Mouse (Mus musculus) liver, adult (tissue): Measurements from ENCODE around the gene Itgae.

Experiments
- GATA4 ChIP-seq: IDR thresholded peaks from 2 replicates; pipeline ENCODE4 v1.6.1; 2014; ENCODE audit warnings: mild to moderate bottlenecking, low read length; ENCODE audit not compliant: insufficient replicate concordance

The Itgae gene

GRCm38 (mm10) chr11:73109941-73110340 is 19.6 kb downstream of the Itgae start:
- TF ChIP-seq GATA4 = no peak

DNA sequence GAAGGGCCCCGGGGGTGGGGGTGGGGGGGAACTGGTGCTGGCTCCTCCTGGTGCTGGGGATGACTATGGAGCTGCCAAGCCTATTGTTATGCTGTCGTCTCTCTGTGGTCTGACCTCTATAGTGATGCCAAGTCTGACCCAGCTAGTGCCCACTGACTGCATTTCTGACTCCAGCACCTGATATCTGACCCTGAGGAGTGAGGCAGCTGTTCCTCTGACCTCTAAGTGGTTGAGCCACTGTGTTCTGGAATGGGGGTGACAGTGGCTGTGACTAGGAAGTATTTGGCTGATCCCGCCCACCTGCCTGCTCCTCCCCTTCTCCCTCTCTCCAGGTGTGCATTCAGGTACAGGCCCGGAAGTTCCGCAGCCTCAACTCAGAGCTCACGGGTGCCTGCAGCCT is 21.0 kb downstream of the Itgae start:
- TF ChIP-seq GATA4 = no peak

DNA sequence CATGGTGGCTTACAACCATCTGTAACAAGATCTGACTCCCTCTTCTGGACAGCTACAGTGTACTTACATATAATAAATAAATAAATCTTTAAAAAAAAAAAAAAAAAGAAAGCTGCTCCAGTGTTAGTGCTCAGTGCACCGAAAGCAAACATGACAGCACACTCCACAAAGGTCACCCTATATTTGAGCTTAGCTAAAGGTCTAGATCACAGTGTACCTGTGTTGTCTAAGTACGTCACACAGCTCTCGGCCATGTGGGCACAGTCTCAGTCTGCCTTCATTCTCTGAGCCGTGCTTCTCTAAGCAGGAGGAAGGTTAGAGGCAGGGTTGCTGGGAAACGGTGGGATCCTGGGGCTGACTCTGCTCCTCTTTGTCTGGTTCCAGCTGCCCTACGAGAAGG is 36.1 kb downstream of the Itgae start:
- no peak for TF ChIP-seq GATA4

- TF ChIP-seq GATA4 = no peak
Observed at GRCm38 (mm10) chr11:73131020-73131419, 40.6 kb downstream of the Itgae start.

- no peak for TF ChIP-seq GATA4
Observed at GRCm38 (mm10) chr11:73132999-73133398, 42.6 kb downstream of the Itgae start.

DNA sequence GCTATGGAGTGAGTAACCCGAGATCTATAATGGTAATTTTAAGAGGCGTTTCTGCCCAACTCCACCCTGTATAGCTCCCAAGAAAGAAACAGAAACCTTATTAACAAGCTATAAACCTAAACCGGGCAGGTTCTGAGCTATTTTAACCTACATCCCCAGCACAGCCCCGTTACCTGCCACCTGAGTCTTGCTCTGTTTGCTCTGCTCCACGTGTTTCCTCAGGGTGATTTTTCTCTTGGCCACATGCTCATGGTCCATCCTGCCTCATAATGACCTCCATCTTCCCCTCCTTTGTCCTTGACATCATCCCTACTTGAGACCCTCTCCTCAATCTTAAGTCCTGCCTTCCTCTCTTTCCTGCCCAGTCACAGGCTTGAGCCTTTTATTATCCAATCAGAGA is 43.8 kb downstream of the Itgae start:
- no peak for TF ChIP-seq GATA4

DNA sequence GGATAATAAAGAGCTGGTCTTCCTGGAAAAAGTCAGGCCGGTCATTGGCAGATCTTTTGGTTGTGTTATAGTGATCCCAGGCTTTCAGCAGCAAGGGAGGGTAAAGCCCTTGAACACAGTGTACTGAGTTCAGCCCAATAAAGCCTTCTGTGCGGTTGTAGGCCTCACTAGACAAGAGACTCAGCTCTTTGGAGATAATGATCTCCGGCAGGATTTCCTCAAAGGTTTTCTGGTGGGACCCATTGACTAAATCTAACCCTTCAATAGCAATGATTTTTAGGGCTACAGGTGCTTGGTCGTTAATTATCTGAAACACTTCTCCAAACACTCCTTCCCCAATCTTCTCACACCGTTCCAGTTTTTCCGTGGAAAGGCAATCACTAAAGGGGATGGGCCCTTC is 46.2 kb downstream of the Itgae start:
- TF ChIP-seq GATA4 = no peak

- TF ChIP-seq GATA4 = no peak
Observed at GRCm38 (mm10) chr11:73137116-73137515, 46.7 kb downstream of the Itgae start.

DNA sequence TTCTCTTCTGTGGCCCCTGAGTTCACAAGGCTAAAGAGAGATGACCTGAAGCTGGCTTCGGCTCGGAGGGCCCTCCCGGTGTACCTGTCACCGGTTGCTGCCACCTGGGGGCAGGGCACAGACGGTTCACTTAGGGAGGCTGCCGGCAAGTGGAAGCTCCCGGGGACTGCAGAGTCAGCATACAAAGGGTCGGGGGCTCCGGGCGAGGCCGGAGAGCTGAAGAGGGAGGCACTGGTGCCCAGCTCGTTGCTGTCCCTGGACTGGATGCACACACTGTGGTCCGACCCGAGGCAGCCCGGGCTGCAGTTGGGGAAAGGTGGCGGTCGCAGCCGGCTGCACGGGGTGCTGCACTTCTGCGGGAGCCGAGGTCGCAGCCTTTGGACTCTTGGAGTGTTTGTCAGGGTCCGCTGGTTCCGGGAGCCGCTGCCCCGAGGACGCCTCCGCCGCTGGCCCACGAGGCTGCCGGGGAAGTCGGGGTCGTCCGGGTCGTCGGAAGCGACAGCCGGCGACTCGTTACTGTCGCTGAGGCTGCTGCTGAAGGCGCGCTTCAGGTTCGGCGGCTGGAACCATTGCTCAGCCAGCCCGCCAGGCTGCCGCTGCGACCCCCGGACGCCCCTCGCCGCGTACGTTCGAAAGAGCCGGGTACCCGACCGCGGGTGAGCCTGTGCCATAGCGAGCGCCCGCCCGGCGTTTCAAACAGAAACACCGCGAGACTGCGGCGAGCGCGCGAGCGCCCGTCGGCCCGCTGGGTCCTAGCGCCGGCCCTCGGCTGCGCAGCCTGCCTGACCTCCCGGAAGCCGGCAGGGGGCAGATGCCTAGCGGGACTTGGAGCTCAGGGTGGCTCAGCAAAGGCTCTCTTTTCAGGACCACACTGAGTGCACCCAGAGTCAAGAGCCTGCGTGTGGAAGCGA is 47.5 kb downstream of the Itgae start, which contains the start of gene Haspin:
TSS of gene Haspin (minus strand) at position 704 of the 911 bp plus-strand sequence.
- TF ChIP-seq GATA4 = no peak; the same call in 1 of the 2 replicates

DNA sequence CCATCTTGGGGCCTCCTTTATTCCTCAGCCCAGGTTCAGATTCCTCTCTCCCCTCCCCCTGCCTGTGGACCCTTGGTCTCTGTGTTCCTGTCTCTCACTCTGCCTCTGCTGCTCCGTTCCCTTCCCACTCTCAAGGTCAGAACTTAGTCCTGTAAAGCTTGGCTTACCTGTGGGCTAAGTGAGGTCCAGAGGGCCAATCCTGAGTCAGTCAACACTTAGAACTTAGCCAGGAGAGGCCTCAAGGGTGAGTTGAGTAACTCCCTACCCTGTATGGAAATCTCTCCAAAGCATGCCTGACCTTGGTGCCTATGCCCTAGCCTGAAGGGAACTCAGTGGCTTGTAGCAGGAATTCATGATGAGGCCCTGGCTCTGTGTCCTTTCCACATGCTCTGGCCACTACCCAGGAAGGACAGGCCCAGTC is 53.9 kb downstream of the Itgae start:
- no peak for TF ChIP-seq GATA4

- TF ChIP-seq GATA4 = no peak
Observed at GRCm38 (mm10) chr11:73146026-73146974, 55.9 kb downstream of the Itgae start.

GRCm38 (mm10) chr11:73146975-73147365 is 56.6 kb downstream of the Itgae start:
- TF ChIP-seq GATA4 = no peak

DNA sequence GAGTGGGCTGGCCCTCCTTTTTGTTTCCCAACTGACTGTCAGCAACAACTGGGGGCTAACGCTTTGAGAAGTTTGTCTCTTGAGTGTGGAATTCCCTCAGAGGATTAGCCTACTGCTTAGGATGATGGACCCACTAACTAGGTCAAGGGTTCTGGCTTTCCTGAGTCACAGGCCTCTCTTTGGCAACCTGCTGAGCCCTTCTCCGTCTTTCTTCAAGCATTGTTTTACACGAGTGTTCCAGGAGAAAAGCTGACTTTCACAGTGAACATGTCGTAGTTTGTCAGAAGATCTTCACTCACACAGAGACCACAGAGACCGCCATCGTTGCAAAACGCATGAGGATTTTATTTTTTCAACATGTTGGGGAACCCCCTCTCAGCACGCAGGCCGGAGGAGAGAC is 57.8 kb downstream of the Itgae start:
- no peak for TF ChIP-seq GATA4

DNA sequence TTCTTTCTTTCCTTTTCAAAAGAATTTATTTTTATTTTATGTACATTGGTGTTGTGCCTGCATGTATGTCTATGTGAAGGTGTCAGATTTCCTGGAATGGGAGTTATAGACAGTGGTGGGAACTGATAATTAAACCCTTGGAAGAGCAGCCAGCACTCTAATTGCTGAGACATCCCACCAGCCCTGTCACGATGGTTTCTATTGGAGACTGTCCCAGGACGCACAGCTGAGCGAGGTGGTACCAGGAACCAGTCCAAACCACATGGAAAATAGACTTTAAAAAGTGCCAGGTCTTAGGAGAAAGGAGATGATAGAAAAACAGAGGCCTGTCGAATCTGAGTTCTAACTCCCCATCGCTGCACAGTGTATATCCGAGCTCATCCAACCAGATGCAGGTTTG is 64.7 kb downstream of the Itgae start:
- no peak for TF ChIP-seq GATA4

DNA sequence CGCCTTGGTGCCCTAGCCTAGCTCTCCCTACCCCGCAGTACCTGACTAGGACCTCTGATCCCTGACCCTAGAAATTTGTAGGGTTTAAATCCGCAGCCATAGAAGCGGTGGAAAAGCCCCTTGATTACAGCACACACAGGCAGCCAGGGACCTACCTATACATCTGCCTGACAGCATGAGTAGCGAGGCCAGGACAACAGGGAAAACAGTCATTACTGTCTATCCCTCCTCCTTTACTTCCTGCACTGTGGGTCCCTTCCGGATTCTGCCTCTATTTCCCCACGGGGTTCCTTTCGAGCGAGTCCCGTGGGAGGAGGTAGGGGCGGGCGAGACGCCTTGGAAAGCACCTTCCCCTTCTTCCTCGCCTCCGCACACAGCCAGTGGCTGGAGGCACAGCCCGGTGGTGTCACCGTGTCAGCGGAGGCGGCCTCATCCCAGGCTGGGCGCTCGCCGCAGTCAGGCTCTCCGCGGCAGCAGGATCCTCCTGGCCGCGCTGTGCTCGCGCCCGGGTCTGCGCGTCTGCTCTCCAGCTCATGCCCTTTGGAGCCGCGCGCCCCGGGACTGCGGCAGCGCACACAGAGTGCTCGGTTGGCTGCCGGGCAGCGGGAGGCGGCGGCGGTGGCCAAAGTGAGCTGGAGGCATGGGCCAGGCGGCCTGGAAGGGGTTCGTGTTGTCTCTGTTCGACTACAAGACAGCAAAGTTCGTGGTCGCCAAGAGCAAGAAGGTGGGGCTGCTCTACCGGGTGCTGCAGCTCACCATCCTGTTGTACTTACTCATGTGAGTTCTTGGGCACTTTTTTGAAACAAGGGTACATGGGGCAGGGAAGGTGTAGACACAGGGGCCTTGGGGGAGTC is 69.8 kb downstream of the Itgae start, which contains the start of gene P2rx5:
TSS of gene P2rx5 (plus strand) at position 465 of the 854 bp plus-strand sequence.
- TF ChIP-seq GATA4 = no peak
